25 mouse cellular contexts compared by ENCODE assay signal in genomic region chr7:101900331-101901097, GRCm38 (mm10). TPM values are rescaled to one million over a fixed set of nuclear protein-coding genes. Genes with fewer than 3 reads are reported as not detected.
DNase-seq lines count a peak whose midpoint lies in the region; ATAC-seq and TF ChIP-seq lines count a peak whose summit lies in the region.
"Had no signal": no experiment of that assay in that cellular context is flagged by ENCODE, and none has a peak within 500 bp of the region (broad histone marks: within the 10 kb centered on the region; RNA-seq: fewer than 3 reads in every experiment).

No protein-coding gene starts in this region.

- no peak overlapping the region for H3K4me3 ChIP-seq in gastrocnemius, adult 2 months
- H3K4me3 ChIP-seq in liver, embryonic 13.5 days (replicated peaks), result no peak overlapping the region
- H3K4me3 ChIP-seq in liver, embryonic 11.5 days (ENCODE audit: low read depth, low read length), result no peak overlapping the region
- no peak overlapping the region for H3K4me3 ChIP-seq in brown adipose tissue, adult 24 weeks (ENCODE audit: insufficient read depth, low read depth, low read length)
- no peak overlapping the region for H3K4me3 ChIP-seq in liver, postnatal 0 days (ENCODE audit: low read depth, low read length)
- no peak overlapping the region for H3K4me3 ChIP-seq in hindbrain, embryonic 14.5 days (replicated peaks; ENCODE audit: low read length)
- H3K4me3 ChIP-seq: forebrain, embryonic 10.5 days; heart, embryonic 15.5 days; left cerebral cortex, adult 2 months; midbrain, embryonic 12.5 days; neural tube, embryonic 12.5 days had no signal

- 84% methylated on average over 16 of the region's 16 CpGs for WGBS in liver, embryonic 13.5 days (ENCODE audit: insufficient replicate concordance)
- WGBS in liver, embryonic 11.5 days, result 89% methylated on average over 16 of the region's 16 CpGs
- 77% methylated on average over 16 of the region's 16 CpGs for WGBS in liver, postnatal 0 days (ENCODE audit: insufficient replicate concordance)
- 94% methylated on average over 16 of the region's 16 CpGs for WGBS in hindbrain, embryonic 14.5 days

- TF ChIP-seq EP300 in liver, postnatal 0 days (IDR thresholded peaks at IDR 0.05; ENCODE audit: low read depth), result no peak

- peak overlapping the region; percentile 28; the same call in 1 of the 2 replicates for H3K27ac ChIP-seq in gastrocnemius, adult 2 months
- peak overlapping the region; percentile 34; the same call in 1 of the 2 replicates for H3K27ac ChIP-seq in liver, embryonic 13.5 days
- no peak overlapping the region for H3K27ac ChIP-seq in liver, embryonic 11.5 days (ENCODE audit: low read depth, low read length)
- 0 out of 2 replicates have a peak overlapping the region, but pooled peaks have one; percentile 26 for H3K27ac ChIP-seq in brown adipose tissue, adult 24 weeks (replicated peaks; ENCODE audit: low read depth, low read length)
- H3K27ac ChIP-seq in liver, postnatal 0 days (ENCODE audit: low read depth), result peak overlapping the region; percentile 53; the same call in 1 of the 2 replicates
- H3K27ac ChIP-seq in hindbrain, embryonic 14.5 days, result no peak overlapping the region
- H3K27ac ChIP-seq: forebrain, embryonic 10.5 days; heart, embryonic 15.5 days; left cerebral cortex, adult 2 months; midbrain, embryonic 12.5 days; neural tube, embryonic 12.5 days had no signal

- intact Hi-C loops in gastrocnemius, adult 2 months (cut with DNase I), result no loop called here
- intact Hi-C loops in gastrocnemius, postnatal 14 days (cut with DNase I; ENCODE audit: low total_unique reads), result no loop called here

- ATAC-seq in liver, embryonic 13.5 days (ENCODE audit: low read depth), result no peak
- no peak for ATAC-seq in liver, embryonic 11.5 days (replicated peaks; ENCODE audit: low FRiP score)
- no peak for ATAC-seq in liver, postnatal 0 days
- ATAC-seq in hindbrain, embryonic 14.5 days (ENCODE audit: low FRiP score), result no peak
- ATAC-seq: CD4-positive, CD25-positive, alpha-beta regulatory T cell, adult 4 months had no signal

- TF ChIP-seq CTCF in gastrocnemius, adult 2 months (IDR thresholded peaks at IDR 0.05), result no peak
- TF ChIP-seq CTCF in liver, postnatal 0 days (IDR thresholded peaks at IDR 0.05; ENCODE audit: low read depth), result no peak

- H3K36me3 ChIP-seq in liver, embryonic 13.5 days, result peaks cover 41% of the 10 kb centered on the region
- H3K36me3 ChIP-seq in liver, embryonic 11.5 days (ENCODE audit: control insufficient read depth, insufficient read depth, low read length), result peaks cover 12% of the 10 kb centered on the region; the same call in 1 of the 2 replicates
- no peaks in the 10 kb centered on the region for H3K36me3 ChIP-seq in liver, postnatal 0 days (replicated peaks; ENCODE audit: insufficient read depth, low read length)
- H3K36me3 ChIP-seq in hindbrain, embryonic 14.5 days (replicated peaks; ENCODE audit: control insufficient read depth, insufficient read depth), result no peaks in the 10 kb centered on the region

- no peaks in the 10 kb centered on the region for H3K27me3 ChIP-seq in liver, embryonic 13.5 days
- H3K27me3 ChIP-seq in liver, embryonic 11.5 days (replicated peaks; ENCODE audit: control insufficient read depth, insufficient read depth, low read length), result no peaks in the 10 kb centered on the region
- no peaks in the 10 kb centered on the region for H3K27me3 ChIP-seq in liver, postnatal 0 days (ENCODE audit: insufficient read depth, low read length)
- H3K27me3 ChIP-seq in hindbrain, embryonic 14.5 days (ENCODE audit: control insufficient read depth, insufficient read depth, low read length), result no peaks in the 10 kb centered on the region
- H3K27me3 ChIP-seq: heart, embryonic 15.5 days; midbrain, embryonic 12.5 days; neural tube, embryonic 12.5 days had no signal

- DNase-seq in gastrocnemius, adult 2 months, result no peak
- no peak for DNase-seq in gastrocnemius, postnatal 14 days
- no peak for DNase-seq in liver, embryonic 13.5 days
- DNase-seq in liver, embryonic 11.5 days (ENCODE audit: low spot score), result no peak
- DNase-seq in liver, postnatal 0 days, result no peak
- no peak for DNase-seq in hindbrain, embryonic 14.5 days (ENCODE audit: low spot score)
- DNase-seq in retina, postnatal 1 day, result no peak
- DNase-seq: adrenal gland, postnatal 36 days; cerebellum, adult 8-10 months; kidney, adult 9 months; left cerebral cortex, postnatal 4 days; lung, adult 18-20 months; lung, postnatal 36 days; thymus, adult 18-20 months; thymus, postnatal 4 days had no signal

- H3K9me3 ChIP-seq in liver, embryonic 13.5 days (replicated peaks), result no peaks in the 10 kb centered on the region
- no peaks in the 10 kb centered on the region for H3K9me3 ChIP-seq in liver, embryonic 11.5 days (ENCODE audit: control insufficient read depth, low read length)
- no peaks in the 10 kb centered on the region for H3K9me3 ChIP-seq in liver, postnatal 0 days (ENCODE audit: low read length)
- no peaks in the 10 kb centered on the region for H3K9me3 ChIP-seq in hindbrain, embryonic 14.5 days (ENCODE audit: control insufficient read depth, low read length)
- H3K9me3 ChIP-seq: heart, embryonic 15.5 days; midbrain, embryonic 12.5 days; neural tube, embryonic 12.5 days had no signal

- H3K4me2 ChIP-seq in liver, embryonic 13.5 days, result no peak overlapping the region
- no peak overlapping the region for H3K4me2 ChIP-seq in liver, embryonic 11.5 days
- H3K4me2 ChIP-seq in liver, postnatal 0 days (ENCODE audit: low read depth, low read length), result no peak overlapping the region
- no peak overlapping the region for H3K4me2 ChIP-seq in hindbrain, embryonic 14.5 days (replicated peaks)
- H3K4me2 ChIP-seq: heart, embryonic 15.5 days; midbrain, embryonic 12.5 days; neural tube, embryonic 12.5 days had no signal

- no peak overlapping the region for H3K9ac ChIP-seq in liver, embryonic 13.5 days
- no peak overlapping the region for H3K9ac ChIP-seq in liver, embryonic 11.5 days (ENCODE audit: low read depth, low read length)
- H3K9ac ChIP-seq in liver, postnatal 0 days (replicated peaks), result no peak overlapping the region
- no peak overlapping the region for H3K9ac ChIP-seq in hindbrain, embryonic 14.5 days
- H3K9ac ChIP-seq: heart, embryonic 15.5 days; midbrain, embryonic 12.5 days; neural tube, embryonic 12.5 days had no signal

- H3K4me1 ChIP-seq in liver, embryonic 13.5 days (replicated peaks), result peaks cover 20% of the 10 kb centered on the region
- no peaks in the 10 kb centered on the region; the same call in 1 of the 2 replicates for H3K4me1 ChIP-seq in liver, embryonic 11.5 days (replicated peaks; ENCODE audit: control insufficient read depth, insufficient read depth, low read length)
- H3K4me1 ChIP-seq in brown adipose tissue, adult 24 weeks (ENCODE audit: control insufficient read depth, insufficient read depth, insufficient read length, low read length), result peaks cover 4% of the 10 kb centered on the region; the same call in 1 of the 2 replicates
- H3K4me1 ChIP-seq in liver, postnatal 0 days (ENCODE audit: insufficient read depth), result peaks cover 17% of the 10 kb centered on the region
- peaks cover 14% of the 10 kb centered on the region for H3K4me1 ChIP-seq in hindbrain, embryonic 14.5 days (replicated peaks; ENCODE audit: control insufficient read depth, insufficient read depth, low read length)

RNA-seq across cellular contexts. Expression of gene Lamtor1, which starts 5.2 kb away (rescaled TPM):
- 100 to 1,000 TPM in 1 of 2 experiments, 10 to 100 TPM in 1; 93.2 to 107 TPM for total RNA-seq in gastrocnemius, adult 2 months (2021)
- 100 to 1,000 TPM; 101 to 102 TPM for total RNA-seq in gastrocnemius, postnatal 14 days (2021)
- polyA plus RNA-seq in liver, embryonic 13.5 days (2015; fragmentation: Nextera tagmentation; extraction: Ambion mirVana), result 75.2 and 76.5 TPM in 2 replicates
- 119 and 124 TPM in 2 replicates for polyA plus RNA-seq in liver, embryonic 11.5 days (2014; fragmentation: Nextera tagmentation; extraction: Ambion mirVana)
- 169 and 170 TPM in 2 replicates for polyA plus RNA-seq in brown adipose tissue, adult 24 weeks (2012; ENCODE audit: insufficient read depth, insufficient read length, missing spikeins)
- 61.5 and 62.2 TPM in 2 replicates for polyA plus RNA-seq in liver, postnatal 0 days (2015; fragmentation: Nextera tagmentation; extraction: Ambion mirVana)
- polyA plus RNA-seq in hindbrain, embryonic 14.5 days (2014; fragmentation: Nextera tagmentation; extraction: Ambion mirVana), result 135 and 144 TPM in 2 replicates

RNA-seq across cellular contexts. Expression of gene Tomt, which starts 5.6 kb away (rescaled TPM):
- not detected for total RNA-seq in gastrocnemius, adult 2 months (2021)
- total RNA-seq in gastrocnemius, postnatal 14 days (2021), result not detected
- polyA plus RNA-seq in liver, embryonic 13.5 days (2015; fragmentation: Nextera tagmentation; extraction: Ambion mirVana), result 0.15 and 0.21 TPM in 2 replicates
- 0.71 and 0.75 TPM in 2 replicates for polyA plus RNA-seq in liver, embryonic 11.5 days (2014; fragmentation: Nextera tagmentation; extraction: Ambion mirVana)
- not detected in 2 replicates for polyA plus RNA-seq in brown adipose tissue, adult 24 weeks (2012; ENCODE audit: insufficient read depth, insufficient read length, missing spikeins)
- 0.09 and 0.12 TPM in 2 replicates for polyA plus RNA-seq in liver, postnatal 0 days (2015; fragmentation: Nextera tagmentation; extraction: Ambion mirVana)
- polyA plus RNA-seq in hindbrain, embryonic 14.5 days (2014; fragmentation: Nextera tagmentation; extraction: Ambion mirVana), result 0.21 and 0.33 TPM in 2 replicates
- total RNA-seq: adrenal gland, postnatal 36 days; gastrocnemius, adult 18-20 months; heart, adult 18-20 months; left cerebral cortex, adult 2 months; left cerebral cortex, postnatal 4 days; monocyte, adult 5-6 weeks had no signal
- polyA plus RNA-seq: CD4-positive, CD25-positive, alpha-beta regulatory T cell, adult 4 months had no signal

RNA-seq across cellular contexts. Expression of gene Folr1, which starts 29.9 kb away (rescaled TPM):
- 1 to 10 TPM; 2.4 to 2.8 TPM for total RNA-seq in gastrocnemius, adult 2 months (2021)
- total RNA-seq in gastrocnemius, postnatal 14 days (2021), result 1 to 10 TPM; 1.6 to 2.2 TPM
- 0.38 and 0.41 TPM in 2 replicates for polyA plus RNA-seq in liver, embryonic 13.5 days (2015; fragmentation: Nextera tagmentation; extraction: Ambion mirVana)
- 0.27 and 0.42 TPM in 2 replicates for polyA plus RNA-seq in liver, embryonic 11.5 days (2014; fragmentation: Nextera tagmentation; extraction: Ambion mirVana)
- not detected in 2 replicates for polyA plus RNA-seq in brown adipose tissue, adult 24 weeks (2012; ENCODE audit: insufficient read depth, insufficient read length, missing spikeins)
- polyA plus RNA-seq in liver, postnatal 0 days (2015; fragmentation: Nextera tagmentation; extraction: Ambion mirVana), result 0.63 and 0.92 TPM in 2 replicates
- 43.0 and 69.7 TPM in 2 replicates for polyA plus RNA-seq in hindbrain, embryonic 14.5 days (2014; fragmentation: Nextera tagmentation; extraction: Ambion mirVana)
- total RNA-seq: heart, adult 18-20 months; monocyte, adult 5-6 weeks had no signal
- polyA plus RNA-seq: CD4-positive, CD25-positive, alpha-beta regulatory T cell, adult 4 months had no signal

RNA-seq across cellular contexts. Expression of gene Lrrc51, which starts 33.2 kb away (rescaled TPM):
- 1 to 10 TPM; 4.1 to 4.2 TPM for total RNA-seq in gastrocnemius, adult 2 months (2021)
- total RNA-seq in gastrocnemius, postnatal 14 days (2021), result 1 to 10 TPM; 3.6 to 3.7 TPM
- 2.1 TPM in 2 replicates for polyA plus RNA-seq in liver, embryonic 13.5 days (2015; fragmentation: Nextera tagmentation; extraction: Ambion mirVana)
- polyA plus RNA-seq in liver, embryonic 11.5 days (2014; fragmentation: Nextera tagmentation; extraction: Ambion mirVana), result 5.5 and 6.4 TPM in 2 replicates
- polyA plus RNA-seq in brown adipose tissue, adult 24 weeks (2012; ENCODE audit: insufficient read depth, insufficient read length, missing spikeins), result 9.6 and 25.0 TPM in 2 replicates
- 2.5 and 3.1 TPM in 2 replicates for polyA plus RNA-seq in liver, postnatal 0 days (2015; fragmentation: Nextera tagmentation; extraction: Ambion mirVana)
- polyA plus RNA-seq in hindbrain, embryonic 14.5 days (2014; fragmentation: Nextera tagmentation; extraction: Ambion mirVana), result 12.5 and 15.2 TPM in 2 replicates

RNA-seq across cellular contexts. Expression of gene Numa1, which starts 33.4 kb away (rescaled TPM):
- 10 to 100 TPM; 47.1 to 53.6 TPM for total RNA-seq in gastrocnemius, adult 2 months (2021)
- 10 to 100 TPM; 53.0 to 53.3 TPM for total RNA-seq in gastrocnemius, postnatal 14 days (2021)
- polyA plus RNA-seq in liver, embryonic 13.5 days (2015; fragmentation: Nextera tagmentation; extraction: Ambion mirVana), result 24.5 and 30.7 TPM in 2 replicates
- polyA plus RNA-seq in liver, embryonic 11.5 days (2014; fragmentation: Nextera tagmentation; extraction: Ambion mirVana), result 66.2 and 66.3 TPM in 2 replicates
- polyA plus RNA-seq in brown adipose tissue, adult 24 weeks (2012; ENCODE audit: insufficient read depth, insufficient read length, missing spikeins), result 55.8 and 74.0 TPM in 2 replicates
- 14.1 and 17.2 TPM in 2 replicates for polyA plus RNA-seq in liver, postnatal 0 days (2015; fragmentation: Nextera tagmentation; extraction: Ambion mirVana)
- polyA plus RNA-seq in hindbrain, embryonic 14.5 days (2014; fragmentation: Nextera tagmentation; extraction: Ambion mirVana), result 50.0 and 50.8 TPM in 2 replicates

Comparison
In these comparisons a context has a peak if more than half of its experiments do, and no peak if none do; other contexts are left out.
1. H3K27ac ChIP-seq: peak in gastrocnemius, adult 2 months (single experiment), liver, embryonic 13.5 days (single experiment), brown adipose tissue, adult 24 weeks (single experiment) and liver, postnatal 0 days (single experiment); none in liver, embryonic 11.5 days (single experiment) and hindbrain, embryonic 14.5 days (single experiment).
2. RNA of gene Folr1, which starts 29.9 kb away (polyA plus RNA-seq): 43.0 to 69.7 TPM in hindbrain, embryonic 14.5 days; 0.63 to 0.92 TPM in liver, postnatal 0 days, 0.38 to 0.41 TPM in liver, embryonic 13.5 days, 0.27 to 0.42 TPM in liver, embryonic 11.5 days and not detected in brown adipose tissue, adult 24 weeks; every median in the first group is over 10 times any median in the second.